Mouse (Mus musculus): ENCODE results near the gene Apip.

- TF ChIP-seq CTCF (IDR thresholded peaks at IDR 0.05) (no peak), POLR2A (IDR thresholded peaks at IDR 0.05; ENCODE audit: insufficient read depth, low read depth, low read length) (no peak), EP300 (IDR thresholded peaks at IDR 0.05; ENCODE audit: insufficient read depth, low read depth, low read length) (no peak)
Measured at GRCm38 (mm10) chr2:103051937-103052893, 21.3 kb upstream of the Apip start.
